Mouse (Mus musculus): ENCODE measurements around the gene Pdcd2l. TPM values are rescaled to one million over a fixed set of nuclear protein-coding genes. Genes with fewer than 3 reads are reported as not detected.
A peak's percentile ranks its signal among the peaks of the same experiment; 100 is the strongest.

Gene Pdcd2l
- polyA plus RNA-seq (2015; fragmentation: Nextera tagmentation; extraction: Ambion mirVana): 19.8 and 20.0 TPM in 2 replicates

- Histone ChIP-seq H3K4me2 (ENCODE audit: low read depth, low read length) (peak within 1 kb of the TSS; percentile 85), H3K36me3 (ENCODE audit: control insufficient read depth, insufficient read depth) (peaks cover 15% of the 10 kb centered on the region), H3K9ac (ENCODE audit: low read depth, low read length) (peak within 1 kb of the TSS; percentile 91), H3K27ac (ENCODE audit: low read length) (peak within 1 kb of the TSS; percentile 89), H3K27me3 (ENCODE audit: control insufficient read depth, insufficient read depth, low read depth, low read length) (no peaks in the 10 kb centered on the region), H3K4me3 (ENCODE audit: low read depth, low read length) (peak within 1 kb of the TSS; percentile 99), H3K4me1 (ENCODE audit: control insufficient read depth, low read depth, low read length) (peaks cover 8% of the 10 kb centered on the region), H3K9me3 (replicated peaks; ENCODE audit: control insufficient read depth, low read length) (no peaks in the 10 kb centered on the region)
- peak; percentile 96 for ATAC-seq (ENCODE audit: low read depth)
- 1% methylated on average over 64 of the region's 70 CpGs for WGBS (ENCODE audit: insufficient replicate concordance)
Measured at GRCm38 (mm10) chr7:34196132-34197128, at the start of gene Pdcd2l. Gene Pdcd2l, minus strand, starts transcription at chr7:34196661.

GRCm38 (mm10) chr7:34242176-34242575 lies 45.7 kb upstream of the Pdcd2l start:
- no peak for ATAC-seq (ENCODE audit: low read depth)
- H3K4me3 ChIP-seq (ENCODE audit: low read depth, low read length): no peak overlapping the region
- WGBS (ENCODE audit: insufficient replicate concordance): 91% methylated on average over 11 of the region's 11 CpGs
- no peak overlapping the region for H3K27ac ChIP-seq (ENCODE audit: low read length)
- no peak overlapping the region for H3K4me2 ChIP-seq (ENCODE audit: low read depth, low read length)
- no peaks in the 10 kb centered on the region for H3K9me3 ChIP-seq (replicated peaks; ENCODE audit: control insufficient read depth, low read length)
- no peaks in the 10 kb centered on the region for H3K4me1 ChIP-seq (ENCODE audit: control insufficient read depth, low read depth, low read length)
- peaks cover 45% of the 10 kb centered on the region for H3K36me3 ChIP-seq (ENCODE audit: control insufficient read depth, insufficient read depth)
- no peaks in the 10 kb centered on the region for H3K27me3 ChIP-seq (ENCODE audit: control insufficient read depth, insufficient read depth, low read depth, low read length)
- H3K9ac ChIP-seq (ENCODE audit: low read depth, low read length): no peak overlapping the region

- peaks cover 26% of the 10 kb centered on the region for H3K36me3 ChIP-seq (ENCODE audit: control insufficient read depth, insufficient read depth)
- peaks cover 15% of the 10 kb centered on the region for H3K4me1 ChIP-seq (ENCODE audit: control insufficient read depth, low read depth, low read length)
- H3K27me3 ChIP-seq (ENCODE audit: control insufficient read depth, insufficient read depth, low read depth, low read length): no peaks in the 10 kb centered on the region
- H3K4me2 ChIP-seq (ENCODE audit: low read depth, low read length): no peak overlapping the region
- no peak overlapping the region for H3K4me3 ChIP-seq (ENCODE audit: low read depth, low read length)
- ATAC-seq (ENCODE audit: low read depth): no peak
- H3K9ac ChIP-seq (ENCODE audit: low read depth, low read length): no peak overlapping the region
- 81% methylated on average over 5 of the region's 5 CpGs for WGBS (ENCODE audit: insufficient replicate concordance)
- H3K27ac ChIP-seq (ENCODE audit: low read length): no peak overlapping the region
- no peaks in the 10 kb centered on the region for H3K9me3 ChIP-seq (replicated peaks; ENCODE audit: control insufficient read depth, low read length)
Measured at GRCm38 (mm10) chr7:34238086-34238485, 41.6 kb upstream of the Pdcd2l start.

- Histone ChIP-seq H3K9me3 (replicated peaks; ENCODE audit: control insufficient read depth, low read length) (no peaks in the 10 kb centered on the region), H3K4me2 (ENCODE audit: low read depth, low read length) (no peak overlapping the region), H3K27me3 (ENCODE audit: control insufficient read depth, insufficient read depth, low read depth, low read length) (no peaks in the 10 kb centered on the region), H3K36me3 (ENCODE audit: control insufficient read depth, insufficient read depth) (peaks cover 17% of the 10 kb centered on the region), H3K4me3 (ENCODE audit: low read depth, low read length) (no peak overlapping the region), H3K9ac (ENCODE audit: low read depth, low read length) (no peak overlapping the region), H3K4me1 (ENCODE audit: control insufficient read depth, low read depth, low read length) (peaks cover 25% of the 10 kb centered on the region), H3K27ac (ENCODE audit: low read length) (no peak overlapping the region)
- no peak for ATAC-seq (ENCODE audit: low read depth)
- WGBS (ENCODE audit: insufficient replicate concordance): 74% methylated on average over 5 of the region's 5 CpGs
Measured at GRCm38 (mm10) chr7:34235602-34236001, 39.1 kb upstream of the Pdcd2l start.

- peak overlapping the region; percentile 85 for H3K27ac ChIP-seq (ENCODE audit: low read length)
- no peaks in the 10 kb centered on the region for H3K9me3 ChIP-seq (replicated peaks; ENCODE audit: control insufficient read depth, low read length)
- H3K4me1 ChIP-seq (ENCODE audit: control insufficient read depth, low read depth, low read length): peaks cover 30% of the 10 kb centered on the region
Measured at GRCm38 (mm10) chr7:34234610-34235561, 38.4 kb upstream of the Pdcd2l start.

GRCm38 (mm10) chr7:34233909-34234609 lies 37.6 kb upstream of the Pdcd2l start:
- no peaks in the 10 kb centered on the region for H3K9me3 ChIP-seq (replicated peaks; ENCODE audit: control insufficient read depth, low read length)
- H3K9ac ChIP-seq (ENCODE audit: low read depth, low read length): peak overlapping the region; percentile 64
- peaks cover 34% of the 10 kb centered on the region for H3K4me1 ChIP-seq (ENCODE audit: control insufficient read depth, low read depth, low read length)
- peak overlapping the region; percentile 84 for H3K4me2 ChIP-seq (ENCODE audit: low read depth, low read length)
- no peaks in the 10 kb centered on the region for H3K27me3 ChIP-seq (ENCODE audit: control insufficient read depth, insufficient read depth, low read depth, low read length)
- peaks cover 12% of the 10 kb centered on the region for H3K36me3 ChIP-seq (ENCODE audit: control insufficient read depth, insufficient read depth)
- peak overlapping the region; percentile 85 for H3K27ac ChIP-seq (ENCODE audit: low read length)
- ATAC-seq (ENCODE audit: low read depth): peak; percentile 88
- under 1% methylated on average over 46 of the region's 46 CpGs for WGBS (ENCODE audit: insufficient replicate concordance)
- peak overlapping the region; percentile 68 for H3K4me3 ChIP-seq (ENCODE audit: low read depth, low read length)

More at GRCm38 (mm10) chr7:34234610-34235561, 38.4 kb upstream of the Pdcd2l start:
- peak overlapping the region; percentile 84 for H3K4me2 ChIP-seq (ENCODE audit: low read depth, low read length)
- no peaks in the 10 kb centered on the region for H3K27me3 ChIP-seq (ENCODE audit: control insufficient read depth, insufficient read depth, low read depth, low read length)
- peak overlapping the region; percentile 68 for H3K4me3 ChIP-seq (ENCODE audit: low read depth, low read length)
- peak overlapping the region; percentile 64 for H3K9ac ChIP-seq (ENCODE audit: low read depth, low read length)
- no peak for ATAC-seq (ENCODE audit: low read depth)
- H3K36me3 ChIP-seq (ENCODE audit: control insufficient read depth, insufficient read depth): peaks cover 12% of the 10 kb centered on the region
- under 1% methylated on average over 17 of the region's 17 CpGs for WGBS (ENCODE audit: insufficient replicate concordance)

- H3K27me3 ChIP-seq (ENCODE audit: control insufficient read depth, insufficient read depth, low read depth, low read length): no peaks in the 10 kb centered on the region
- no peak for ATAC-seq (ENCODE audit: low read depth)
- peaks cover 44% of the 10 kb centered on the region for H3K4me1 ChIP-seq (ENCODE audit: control insufficient read depth, low read depth, low read length)
- H3K4me2 ChIP-seq (ENCODE audit: low read depth, low read length): peak overlapping the region; percentile 84
- peaks cover 3% of the 10 kb centered on the region; the same call in 1 of the 2 replicates for H3K36me3 ChIP-seq (ENCODE audit: control insufficient read depth, insufficient read depth)
- H3K27ac ChIP-seq (ENCODE audit: low read length): peak overlapping the region; percentile 85
- H3K9me3 ChIP-seq (replicated peaks; ENCODE audit: control insufficient read depth, low read length): no peaks in the 10 kb centered on the region
- 35% methylated on average over 7 of the region's 7 CpGs for WGBS (ENCODE audit: insufficient replicate concordance)
- peak overlapping the region; percentile 68 for H3K4me3 ChIP-seq (ENCODE audit: low read depth, low read length)
- H3K9ac ChIP-seq (ENCODE audit: low read depth, low read length): peak overlapping the region; percentile 62
Measured at GRCm38 (mm10) chr7:34232785-34233725, 36.6 kb upstream of the Pdcd2l start.
